Mouse (Mus musculus) frontal cortex, postnatal 25 days (tissue): ENCODE measurements around the gene Ppp4r1.

Experiments used
- DNase-seq, 2 experiments: peaks; one replicate each; pipeline ENCODE4 v3.0.0; 2022; ENCODE audit warnings: low spot score in 2 of 2

The Ppp4r1 gene

GRCm38 (mm10) chr17:65802026-65802425 is 19.7 kb downstream of the Ppp4r1 start:
- DNase-seq = no peak

- no peak for DNase-seq
Measured at GRCm38 (mm10) chr17:65805966-65806365, 23.6 kb downstream of the Ppp4r1 start.

- DNase-seq = no peak
Measured at GRCm38 (mm10) chr17:65806416-65806815, 24.0 kb downstream of the Ppp4r1 start.

GRCm38 (mm10) chr17:65811032-65811431 is 28.7 kb downstream of the Ppp4r1 start:
- no peak for DNase-seq

- DNase-seq = no peak
Measured at GRCm38 (mm10) chr17:65813763-65814162, 31.4 kb downstream of the Ppp4r1 start.

- no peak for DNase-seq
Measured at GRCm38 (mm10) chr17:65820197-65820596, 37.8 kb downstream of the Ppp4r1 start.

- no peak for DNase-seq
Measured at GRCm38 (mm10) chr17:65822423-65822822, 40.0 kb downstream of the Ppp4r1 start.

- no peak for DNase-seq
Measured at GRCm38 (mm10) chr17:65824246-65824645, 41.9 kb downstream of the Ppp4r1 start.

GRCm38 (mm10) chr17:65826257-65826656 is 43.9 kb downstream of the Ppp4r1 start:
- no peak for DNase-seq

GRCm38 (mm10) chr17:65827119-65827840 is 44.9 kb downstream of the Ppp4r1 start:
- no peak for DNase-seq

- no peak for DNase-seq
Measured at GRCm38 (mm10) chr17:65827904-65828303, 45.5 kb downstream of the Ppp4r1 start.

GRCm38 (mm10) chr17:65828951-65829350 is 46.6 kb downstream of the Ppp4r1 start:
- no peak for DNase-seq

GRCm38 (mm10) chr17:65830216-65830863 is 48.0 kb downstream of the Ppp4r1 start:
- no peak for DNase-seq

- DNase-seq = no peak
Measured at GRCm38 (mm10) chr17:65833891-65834290, 51.5 kb downstream of the Ppp4r1 start.

GRCm38 (mm10) chr17:65836746-65837145 is 54.4 kb downstream of the Ppp4r1 start:
- no peak for DNase-seq

- DNase-seq = no peak
Measured at GRCm38 (mm10) chr17:65839541-65840256, 57.3 kb downstream of the Ppp4r1 start.

GRCm38 (mm10) chr17:65842669-65843381 is 60.5 kb downstream of the Ppp4r1 start:
- no peak for DNase-seq

- no peak for DNase-seq
Measured at GRCm38 (mm10) chr17:65845423-65845822, 63.0 kb downstream of the Ppp4r1 start.

- DNase-seq = no peak
Measured at GRCm38 (mm10) chr17:65847694-65848449, 65.5 kb downstream of the Ppp4r1 start.

- no peak for DNase-seq
Measured at GRCm38 (mm10) chr17:65850487-65850886, 68.1 kb downstream of the Ppp4r1 start.

GRCm38 (mm10) chr17:65851749-65852148 is 69.4 kb downstream of the Ppp4r1 start:
- no peak for DNase-seq
